Mouse (Mus musculus): ENCODE measurements around the gene Btnl4. TPM values are rescaled to one million over a fixed set of nuclear protein-coding genes. Genes with fewer than 3 reads are reported as not detected.
"Not testable (repeated sequence)": the region's sequence is repeated elsewhere in the genome, so short reads cannot be mapped to it uniquely, and the experiment has no call there.

Btnl4 gene
- total and polyA plus RNA-seq, 2 experiments from 2014 or later: not detected

DNA sequence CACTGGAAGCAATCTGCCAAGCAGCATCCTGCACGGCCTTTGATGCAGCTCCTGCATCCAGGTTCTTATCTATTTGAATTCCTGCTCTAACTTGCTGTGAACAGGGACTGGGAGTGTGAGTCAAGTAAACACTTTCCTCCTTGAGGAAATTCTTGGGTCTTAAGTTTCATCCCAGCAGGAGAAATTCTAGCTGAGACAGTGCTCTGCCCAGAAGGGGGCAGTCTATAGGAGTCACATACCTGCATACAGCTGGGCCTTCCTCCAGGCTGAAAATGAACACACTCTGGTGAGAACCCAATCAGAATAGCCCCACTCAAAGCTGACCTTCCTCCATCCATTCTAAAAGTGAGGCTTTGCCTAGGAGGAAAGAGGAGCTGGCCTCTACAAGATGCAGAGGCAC, 34.6 kb upstream of the Btnl4 start:
- peak; percentile 25; the same call in 1 of the 2 replicates for TF ChIP-seq CTCF (IDR thresholded peaks at IDR 0.05)
- not testable (repeated sequence) for DNase-seq (ENCODE audit: low spot score); H3K36me3 ChIP-seq (ENCODE audit: insufficient read depth, low read length); ATAC-seq (ENCODE audit: low FRiP score); H3K27ac ChIP-seq (ENCODE audit: low read depth, low read length); H3K4me3 ChIP-seq (ENCODE audit: low read depth, low read length); H3K4me2 ChIP-seq (ENCODE audit: low read depth, low read length, poor library complexity, severe bottlenecking); H3K4me1 ChIP-seq (ENCODE audit: insufficient read depth, low read length); H3K9me3 ChIP-seq (ENCODE audit: low read length); H3K9ac ChIP-seq (replicated peaks; ENCODE audit: low read length, poor library complexity, severe bottlenecking); H3K27me3 ChIP-seq (ENCODE audit: insufficient read depth, low read length)
- WGBS: 69% methylated on average over 1 of the region's 1 CpGs

- no peak overlapping the region for H3K4me3 ChIP-seq (ENCODE audit: low read depth, low read length)
- no peaks in the 10 kb centered on the region for H3K9me3 ChIP-seq (ENCODE audit: low read length)
- H3K4me1 ChIP-seq (ENCODE audit: insufficient read depth, low read length): no peaks in the 10 kb centered on the region
- H3K27ac ChIP-seq (ENCODE audit: low read depth, low read length): no peak overlapping the region
- no peak overlapping the region for H3K9ac ChIP-seq (replicated peaks; ENCODE audit: low read length, poor library complexity, severe bottlenecking)
- H3K27me3 ChIP-seq (ENCODE audit: insufficient read depth, low read length): no peaks in the 10 kb centered on the region
- no peak for TF ChIP-seq CTCF (IDR thresholded peaks at IDR 0.05)
- H3K4me2 ChIP-seq (ENCODE audit: low read depth, low read length, poor library complexity, severe bottlenecking): no peak overlapping the region
- H3K36me3 ChIP-seq (ENCODE audit: insufficient read depth, low read length): no peaks in the 10 kb centered on the region
- ATAC-seq (ENCODE audit: low FRiP score): no peak
- DNase-seq (ENCODE audit: low spot score): no peak
Measured at GRCm38 (mm10) chr17:34507591-34507990, 30.5 kb upstream of the Btnl4 start.

GRCm38 (mm10) chr17:34497726-34498125, 20.6 kb upstream of the Btnl4 start:
- H3K9ac ChIP-seq (replicated peaks; ENCODE audit: low read length, poor library complexity, severe bottlenecking); DNase-seq (ENCODE audit: low spot score); H3K36me3 ChIP-seq (ENCODE audit: insufficient read depth, low read length); ATAC-seq (ENCODE audit: low FRiP score); H3K4me3 ChIP-seq (ENCODE audit: low read depth, low read length); H3K27ac ChIP-seq (ENCODE audit: low read depth, low read length); H3K9me3 ChIP-seq (ENCODE audit: low read length); H3K4me1 ChIP-seq (ENCODE audit: insufficient read depth, low read length); H3K4me2 ChIP-seq (ENCODE audit: low read depth, low read length, poor library complexity, severe bottlenecking); H3K27me3 ChIP-seq (ENCODE audit: insufficient read depth, low read length): not testable (repeated sequence)
- 81% methylated on average over 2 of the region's 4 CpGs for WGBS

DNA sequence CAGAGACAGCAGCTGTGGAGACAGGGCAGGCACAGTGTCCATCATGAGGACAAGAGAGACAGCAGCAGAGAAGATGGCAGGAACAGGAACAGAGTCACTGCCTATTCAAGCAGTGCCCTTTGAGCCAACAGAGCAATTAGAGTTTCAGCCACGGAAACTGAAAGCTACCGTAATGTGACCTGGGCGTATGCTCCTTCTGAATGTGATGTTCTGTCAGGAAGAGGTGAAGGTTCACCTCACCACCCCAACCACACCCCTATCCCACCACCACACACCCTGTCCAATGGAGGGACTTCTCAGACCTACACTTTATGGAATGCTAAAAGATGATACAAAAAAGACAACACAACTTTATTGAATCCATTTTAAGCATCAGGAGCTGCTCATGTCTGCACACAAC, 20.2 kb upstream of the Btnl4 start:
- not testable (repeated sequence) for H3K27me3 ChIP-seq (ENCODE audit: insufficient read depth, low read length); H3K9me3 ChIP-seq (ENCODE audit: low read length); H3K4me2 ChIP-seq (ENCODE audit: low read depth, low read length, poor library complexity, severe bottlenecking); H3K36me3 ChIP-seq (ENCODE audit: insufficient read depth, low read length); H3K9ac ChIP-seq (replicated peaks; ENCODE audit: low read length, poor library complexity, severe bottlenecking); H3K27ac ChIP-seq (ENCODE audit: low read depth, low read length); H3K4me3 ChIP-seq (ENCODE audit: low read depth, low read length); DNase-seq (ENCODE audit: low spot score); H3K4me1 ChIP-seq (ENCODE audit: insufficient read depth, low read length); ATAC-seq (ENCODE audit: low FRiP score)
- 87% methylated on average over 3 of the region's 3 CpGs for WGBS

- TF ChIP-seq CTCF (IDR thresholded peaks at IDR 0.05): no peak
- no peak overlapping the region for H3K4me2 ChIP-seq (ENCODE audit: low read depth, low read length, poor library complexity, severe bottlenecking)
- no peaks in the 10 kb centered on the region for H3K9me3 ChIP-seq (ENCODE audit: low read length)
- H3K27me3 ChIP-seq (ENCODE audit: insufficient read depth, low read length): no peaks in the 10 kb centered on the region
- DNase-seq (ENCODE audit: low spot score) (no peak), ATAC-seq (ENCODE audit: low FRiP score) (no peak)
- no peaks in the 10 kb centered on the region for H3K36me3 ChIP-seq (ENCODE audit: insufficient read depth, low read length)
- no peak overlapping the region for H3K27ac ChIP-seq (ENCODE audit: low read depth, low read length)
- no peaks in the 10 kb centered on the region for H3K4me1 ChIP-seq (ENCODE audit: insufficient read depth, low read length)
- no peak overlapping the region for H3K9ac ChIP-seq (replicated peaks; ENCODE audit: low read length, poor library complexity, severe bottlenecking)
- H3K4me3 ChIP-seq (ENCODE audit: low read depth, low read length): no peak overlapping the region
- WGBS: 83% methylated on average over 1 of the region's 2 CpGs
Measured at GRCm38 (mm10) chr17:34496539-34496938, 19.4 kb upstream of the Btnl4 start.

DNA sequence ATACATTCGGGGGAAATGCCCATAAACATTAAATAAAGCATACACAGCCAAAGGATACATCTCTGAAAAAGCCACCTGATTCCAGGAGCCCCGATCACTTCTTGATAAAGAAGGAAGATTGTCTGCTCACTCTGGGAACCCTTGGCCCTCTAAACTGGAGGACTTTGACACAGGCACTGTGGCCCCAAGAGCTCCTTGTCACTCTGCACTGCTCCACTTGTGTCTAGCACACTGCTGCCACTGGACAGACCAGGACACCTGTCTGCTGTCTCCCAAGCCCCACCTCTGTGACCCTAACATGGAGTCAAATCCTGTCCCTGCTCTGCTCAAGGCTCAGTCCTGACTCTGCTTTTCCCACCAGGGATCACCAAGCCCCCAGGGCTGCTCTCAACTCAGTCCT, 18.0 kb upstream of the Btnl4 start:
- ATAC-seq (ENCODE audit: low FRiP score); H3K4me1 ChIP-seq (ENCODE audit: insufficient read depth, low read length); H3K27ac ChIP-seq (ENCODE audit: low read depth, low read length); H3K27me3 ChIP-seq (ENCODE audit: insufficient read depth, low read length); H3K4me2 ChIP-seq (ENCODE audit: low read depth, low read length, poor library complexity, severe bottlenecking); H3K4me3 ChIP-seq (ENCODE audit: low read depth, low read length); DNase-seq (ENCODE audit: low spot score); H3K36me3 ChIP-seq (ENCODE audit: insufficient read depth, low read length); H3K9me3 ChIP-seq (ENCODE audit: low read length); H3K9ac ChIP-seq (replicated peaks; ENCODE audit: low read length, poor library complexity, severe bottlenecking): not testable (repeated sequence)
- 90% methylated on average over 2 of the region's 2 CpGs for WGBS

GRCm38 (mm10) chr17:34492796-34493195, 15.7 kb upstream of the Btnl4 start:
- no peak overlapping the region for H3K9ac ChIP-seq (replicated peaks; ENCODE audit: low read length, poor library complexity, severe bottlenecking)
- no peak for DNase-seq (ENCODE audit: low spot score)

More at GRCm38 (mm10) chr17:34492796-34493195, 15.7 kb upstream of the Btnl4 start:
- Histone ChIP-seq H3K4me1 (ENCODE audit: insufficient read depth, low read length) (no peaks in the 10 kb centered on the region), H3K4me2 (ENCODE audit: low read depth, low read length, poor library complexity, severe bottlenecking) (no peak overlapping the region), H3K27ac (ENCODE audit: low read depth, low read length) (no peak overlapping the region), H3K4me3 (ENCODE audit: low read depth, low read length) (no peak overlapping the region), H3K9me3 (ENCODE audit: low read length) (no peaks in the 10 kb centered on the region), H3K27me3 (ENCODE audit: insufficient read depth, low read length) (no peaks in the 10 kb centered on the region), H3K36me3 (ENCODE audit: insufficient read depth, low read length) (no peaks in the 10 kb centered on the region)
- ATAC-seq (ENCODE audit: low FRiP score): no peak
- no peak for TF ChIP-seq CTCF (IDR thresholded peaks at IDR 0.05)
